Mouse (Mus musculus) cortical plate, adult 2 months (tissue): Measurements from ENCODE around the gene Tgoln1. TPM values are rescaled to one million over a fixed set of nuclear protein-coding genes. Genes with fewer than 3 reads are reported as not detected.

Experiments used
- H3K27ac ChIP-seq: fragments of 200-500 bp; 2 replicates; pipeline ENCODE4 v1.5.1; 2012; ENCODE audit warnings: low read length, control low read depth, inconsistent platforms; ENCODE audit not compliant: insufficient read depth
- H3K4me1 ChIP-seq: fragments of 200-500 bp; 2 replicates; pipeline ENCODE4 v1.6.1; 2011; ENCODE audit warnings: low read length; ENCODE audit not compliant: control insufficient read depth, insufficient read depth
- H3K4me3 ChIP-seq: fragments of 200-500 bp; 2 replicates; pipeline ENCODE4 v1.5.1; 2011; ENCODE audit warnings: mild to moderate bottlenecking, low read length, control low read depth; ENCODE audit not compliant: insufficient read depth
- CTCF ChIP-seq: fragments of 200-500 bp; IDR thresholded peaks from 2 replicates; pipeline ENCODE4 v1.5.1; 2011; ENCODE audit warnings: mild to moderate bottlenecking, control low read depth, low read length; ENCODE audit not compliant: insufficient read depth; ENCODE audit errors: extremely low read depth
- POLR2A ChIP-seq: fragments of 200-500 bp; IDR thresholded peaks from 2 replicates; pipeline ENCODE4 v1.6.1; 2011; ENCODE audit warnings: mild to moderate bottlenecking, low read length, control low read depth; ENCODE audit not compliant: insufficient read depth; ENCODE audit errors: extremely low read depth
- polyA plus RNA-seq: library from polyadenylated mRNA; depleted of rRNA; stranded (reverse); fragments of >200 nt; gene quantifications from 2 replicates; pipeline ENCODE4 v1.2.3, GENCODE M21; 2012

Tgoln1 gene
- polyA plus RNA-seq, 1 experiment, result 70.3 TPM

GRCm38 (mm10) chr6:72615561-72616375 lies 1.0 kb downstream of the Tgoln1 start:
- no peak overlapping the region for H3K27ac ChIP-seq
- no peak for TF ChIP-seq CTCF
- no peak for TF ChIP-seq POLR2A
- H3K4me1 ChIP-seq, result peaks cover 7% of the 10 kb centered on the region
- H3K4me3 ChIP-seq, result peak overlapping the region; percentile 80

GRCm38 (mm10) chr6:72615151-72615550 lies 1.6 kb downstream of the Tgoln1 start:
- Histone ChIP-seq H3K4me3 (peak overlapping the region; percentile 80; the same call in 1 of the 2 replicates), H3K4me1 (peaks cover 7% of the 10 kb centered on the region), H3K27ac (no peak overlapping the region)
- no peak for TF ChIP-seq POLR2A
- TF ChIP-seq CTCF, result no peak

- peaks cover 3% of the 10 kb centered on the region for H3K4me1 ChIP-seq
- H3K27ac ChIP-seq, result no peak overlapping the region
- no peak overlapping the region for H3K4me3 ChIP-seq
- TF ChIP-seq POLR2A, result no peak
- TF ChIP-seq CTCF, result no peak
Measured at GRCm38 (mm10) chr6:72610261-72610660, 6.5 kb downstream of the Tgoln1 start.

GRCm38 (mm10) chr6:72608662-72609184 lies 8.1 kb downstream of the Tgoln1 start:
- no peak for TF ChIP-seq CTCF
- TF ChIP-seq POLR2A, result no peak
- no peaks in the 10 kb centered on the region for H3K4me1 ChIP-seq
- no peak overlapping the region for H3K27ac ChIP-seq
- H3K4me3 ChIP-seq, result no peak overlapping the region

- H3K4me1 ChIP-seq, result no peaks in the 10 kb centered on the region
- TF ChIP-seq CTCF (no peak), POLR2A (no peak)
- no peak overlapping the region for H3K27ac ChIP-seq
- no peak overlapping the region for H3K4me3 ChIP-seq
Measured at GRCm38 (mm10) chr6:72607676-72608075, 9.1 kb downstream of the Tgoln1 start.

- Histone ChIP-seq H3K27ac (no peak overlapping the region), H3K4me1 (no peaks in the 10 kb centered on the region), H3K4me3 (no peak overlapping the region)
- TF ChIP-seq POLR2A, result no peak
- TF ChIP-seq CTCF, result no peak
Measured at GRCm38 (mm10) chr6:72607060-72607459, 9.7 kb downstream of the Tgoln1 start.

- no peak overlapping the region for H3K4me3 ChIP-seq
- TF ChIP-seq POLR2A (no peak), CTCF (no peak)
- H3K4me1 ChIP-seq, result no peaks in the 10 kb centered on the region
- H3K27ac ChIP-seq, result no peak overlapping the region
Measured at GRCm38 (mm10) chr6:72604066-72604465, 12.7 kb downstream of the Tgoln1 start.

- H3K27ac ChIP-seq, result no peak overlapping the region
- no peak overlapping the region for H3K4me3 ChIP-seq
- TF ChIP-seq CTCF (peak; percentile 95), POLR2A (no peak)
- H3K4me1 ChIP-seq, result peaks cover 3% of the 10 kb centered on the region; the same call in 1 of the 2 replicates
Measured at GRCm38 (mm10) chr6:72601732-72602131, 15.1 kb downstream of the Tgoln1 start.

GRCm38 (mm10) chr6:72600771-72601170 lies 16.0 kb downstream of the Tgoln1 start:
- no peak overlapping the region for H3K27ac ChIP-seq
- H3K4me3 ChIP-seq, result no peak overlapping the region
- H3K4me1 ChIP-seq, result peaks cover 5% of the 10 kb centered on the region
- TF ChIP-seq CTCF (no peak), POLR2A (no peak)

GRCm38 (mm10) chr6:72600216-72600615 lies 16.6 kb downstream of the Tgoln1 start:
- Histone ChIP-seq H3K4me1 (peaks cover 5% of the 10 kb centered on the region), H3K4me3 (no peak overlapping the region), H3K27ac (no peak overlapping the region)
- no peak for TF ChIP-seq CTCF
- TF ChIP-seq POLR2A, result 0 out of 2 replicates have a peak, but pooled peaks have one; percentile 15
